Mouse (Mus musculus): Measurements from ENCODE around the gene Ubn2. TPM values are rescaled to one million over a fixed set of nuclear protein-coding genes. Genes with fewer than 3 reads are reported as not detected.

Gene Ubn2
- polyA plus RNA-seq, 1 experiment from 2014 or later: 12.7 TPM

Small RNA genes lying within 50 kb of the gene (microRNA-seq; reads per million reads assigned to microRNA genes)
- not detected for gene Mir7670

Other genes with a start within 250 kb of the Ubn2 start
- gene D630045J12Rik, start 179.9 kb upstream of the Ubn2 start, polyA plus RNA-seq (2015; fragmentation: Nextera tagmentation; extraction: Ambion mirVana): 2.9 and 3.4 TPM in 2 replicates
- gene Zc3hav1l, start 134.7 kb upstream of the Ubn2 start, polyA plus RNA-seq (2015; fragmentation: Nextera tagmentation; extraction: Ambion mirVana): 9.3 and 9.5 TPM in 2 replicates
- gene Zc3hav1, start 79.3 kb upstream of the Ubn2 start, polyA plus RNA-seq (2015; fragmentation: Nextera tagmentation; extraction: Ambion mirVana): 7.5 and 7.8 TPM in 2 replicates
- gene Ttc26, start 52.5 kb upstream of the Ubn2 start, polyA plus RNA-seq (2015; fragmentation: Nextera tagmentation; extraction: Ambion mirVana): 8.9 TPM in 2 replicates
- 104 and 114 TPM in 2 replicates for gene Fmc1, start 99.6 kb downstream of the Ubn2 start, polyA plus RNA-seq (2015; fragmentation: Nextera tagmentation; extraction: Ambion mirVana)
- 29.0 and 35.8 TPM in 2 replicates for gene Luc7l2, start 117.4 kb downstream of the Ubn2 start, polyA plus RNA-seq (2015; fragmentation: Nextera tagmentation; extraction: Ambion mirVana)
- gene Klrg2, start 203.3 kb downstream of the Ubn2 start, polyA plus RNA-seq (2015; fragmentation: Nextera tagmentation; extraction: Ambion mirVana): 0.15 and 0.24 TPM in 2 replicates
- gene Clec2l, start 229.1 kb downstream of the Ubn2 start, polyA plus RNA-seq (2015; fragmentation: Nextera tagmentation; extraction: Ambion mirVana): 1.0 and 1.4 TPM in 2 replicates

Data from lung, embryonic 15.5 days (tissue).